Mouse (Mus musculus): ENCODE measurements around the gene Axin2.

DNA sequence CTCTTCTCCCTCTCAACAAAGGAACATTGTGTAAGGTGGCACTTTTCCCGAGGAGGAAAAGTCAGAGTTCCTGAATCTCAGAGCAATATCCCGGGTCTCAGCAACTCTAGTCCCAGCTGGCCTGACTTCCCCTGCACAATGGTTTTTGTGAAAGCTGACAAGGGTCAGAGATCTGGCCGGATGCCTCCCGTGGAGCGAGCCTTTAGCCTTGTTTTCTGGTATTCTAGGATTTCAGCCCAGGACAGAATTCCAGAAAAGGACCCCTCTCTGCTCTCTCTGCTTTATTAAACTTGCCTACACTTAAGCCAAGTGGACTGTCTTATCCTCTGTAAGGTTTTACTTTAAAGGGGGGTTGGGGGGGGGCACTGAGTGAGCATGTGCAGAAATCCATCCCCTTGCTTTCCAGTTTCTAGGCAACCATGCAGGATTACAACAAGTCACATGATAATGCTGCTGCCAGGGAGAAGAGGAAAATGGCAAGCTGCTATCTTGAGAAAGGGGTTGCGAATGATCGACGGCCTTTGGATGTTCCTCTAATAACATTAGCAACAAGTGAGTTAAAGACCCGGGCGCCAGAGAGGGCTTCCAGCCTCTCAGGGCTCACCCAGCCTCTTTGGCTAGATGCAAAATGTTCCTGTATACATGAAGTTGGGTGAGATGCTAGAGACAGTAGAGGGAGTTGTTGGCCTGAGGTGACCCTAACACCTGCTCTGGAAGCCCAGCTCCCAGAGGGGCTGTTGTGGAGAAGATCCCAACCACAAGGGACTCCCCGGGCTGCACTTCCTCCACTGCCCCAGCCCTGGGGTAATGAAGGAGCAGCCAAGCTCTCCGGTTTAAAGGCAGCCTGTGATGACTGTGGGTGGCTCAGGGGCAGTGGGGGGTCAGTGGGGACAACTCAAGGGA lies 2.5 kb upstream of the Axin2 start:
- no peak for TF ChIP-seq POLR2A (IDR thresholded peaks at IDR 0.05; ENCODE audit: low read depth, low read length)
- TF ChIP-seq CTCF (IDR thresholded peaks at IDR 0.05; ENCODE audit: extremely low read depth, insufficient read depth, insufficient read length, insufficient replicate concordance), result no peak

All from spleen, adult 2 months (tissue).